Mouse (Mus musculus): ENCODE measurements at regions not wholly inside any gene's neighbourhood (a gene's known extent, or its start where the extent isn't known, plus 50 kb on each side); places are given as distances from the start of the nearest gene placed in this dataset.

DNA sequence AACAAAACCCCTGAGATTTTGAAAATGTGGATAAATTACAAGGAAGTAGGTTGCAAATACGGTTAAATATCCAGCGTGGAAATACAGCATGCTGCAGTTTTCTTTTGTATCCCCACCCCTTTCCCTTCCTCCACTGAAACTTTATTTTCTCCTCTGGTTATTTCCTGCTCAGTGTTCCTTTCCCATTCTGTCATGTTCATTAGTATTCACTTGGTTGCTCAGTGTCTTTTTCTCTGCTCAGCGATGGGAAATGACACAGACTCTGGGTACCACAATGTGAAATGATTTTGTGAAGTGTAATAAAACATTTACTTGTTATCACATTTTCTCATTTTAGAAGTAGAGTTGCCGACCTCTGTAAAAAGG is 169.6 kb upstream of the Col8a1 start:
- Histone ChIP-seq H3ac (ENCODE audit: control insufficient read depth, insufficient read length, low read depth) (no peak overlapping the region), H3K4me3 (ENCODE audit: insufficient read depth, poor library complexity, severe bottlenecking) (no peak overlapping the region), H3K27me3 (ENCODE audit: control insufficient read depth, insufficient read depth, insufficient read length) (no peaks in the 10 kb centered on the region), H3K79me3 (ENCODE audit: low read depth) (no peaks in the 10 kb centered on the region), H3K79me2 (ENCODE audit: control insufficient read depth, insufficient read depth) (no peaks in the 10 kb centered on the region), H3K36me3 (ENCODE audit: control insufficient read depth, insufficient read depth) (no peaks in the 10 kb centered on the region)
- TF ChIP-seq CEBPB (IDR thresholded peaks at IDR 0.05; ENCODE audit: low read depth) (no peak), FOSL1 (IDR thresholded peaks at IDR 0.05; ENCODE audit: insufficient read depth, low read length, poor library complexity, severe bottlenecking) (no peak), MAX (IDR thresholded peaks at IDR 0.05) (no peak), USF1 (IDR thresholded peaks at IDR 0.05; ENCODE audit: low read depth) (no peak), CTCF (IDR thresholded peaks at IDR 0.05; ENCODE audit: control insufficient read depth, insufficient read depth, insufficient read length) (no peak), MYOD1 (IDR thresholded peaks at IDR 0.05; ENCODE audit: control insufficient read depth, insufficient read length, low read depth) (no peak)

DNA sequence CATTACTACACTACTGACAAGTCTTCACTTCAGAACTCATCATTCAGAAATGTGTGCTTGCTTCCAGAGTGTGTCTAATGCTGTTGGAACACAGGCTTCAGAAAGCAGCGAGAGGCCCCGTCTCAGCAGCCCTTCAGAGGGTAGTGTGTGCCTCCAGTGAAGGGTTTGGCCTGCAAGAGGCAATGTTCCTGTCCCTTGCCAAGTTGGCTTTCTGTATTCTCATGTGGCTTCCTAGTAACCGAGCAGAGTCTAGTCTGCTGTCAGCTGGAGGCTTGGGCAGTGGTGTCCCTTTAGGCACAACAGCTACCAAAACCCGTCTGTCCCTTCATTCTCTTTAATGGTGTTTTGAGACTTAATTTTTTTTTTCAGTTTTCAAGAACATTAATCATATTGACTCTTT is 173.3 kb upstream of the Col8a1 start:
- H3K4me3 ChIP-seq (ENCODE audit: insufficient read depth, poor library complexity, severe bottlenecking) = no peak overlapping the region
- no peaks in the 10 kb centered on the region for H3K79me2 ChIP-seq (ENCODE audit: control insufficient read depth, insufficient read depth)
- no peak overlapping the region for H3ac ChIP-seq (ENCODE audit: control insufficient read depth, insufficient read length, low read depth)
- H3K36me3 ChIP-seq (ENCODE audit: control insufficient read depth, insufficient read depth) = no peaks in the 10 kb centered on the region
- no peak for TF ChIP-seq MYOG (IDR thresholded peaks at IDR 0.05; ENCODE audit: control insufficient read depth, extremely low read depth, insufficient read length)
- TF ChIP-seq CTCF (IDR thresholded peaks at IDR 0.05; ENCODE audit: control insufficient read depth, insufficient read depth, insufficient read length) = no peak
- TF ChIP-seq FOSL1 (IDR thresholded peaks at IDR 0.05; ENCODE audit: insufficient read depth, low read length, poor library complexity, severe bottlenecking) = no peak
- TF ChIP-seq USF1 (IDR thresholded peaks at IDR 0.05; ENCODE audit: low read depth) = no peak
- TF ChIP-seq MAX (IDR thresholded peaks at IDR 0.05) = no peak
- no peak for TF ChIP-seq MYOD1 (IDR thresholded peaks at IDR 0.05; ENCODE audit: control insufficient read depth, insufficient read length, low read depth)
- no peak for TF ChIP-seq CEBPB (IDR thresholded peaks at IDR 0.05; ENCODE audit: low read depth)
- no peaks in the 10 kb centered on the region for H3K79me3 ChIP-seq (ENCODE audit: low read depth)
- no peaks in the 10 kb centered on the region for H3K27me3 ChIP-seq (ENCODE audit: control insufficient read depth, insufficient read depth, insufficient read length)

DNA sequence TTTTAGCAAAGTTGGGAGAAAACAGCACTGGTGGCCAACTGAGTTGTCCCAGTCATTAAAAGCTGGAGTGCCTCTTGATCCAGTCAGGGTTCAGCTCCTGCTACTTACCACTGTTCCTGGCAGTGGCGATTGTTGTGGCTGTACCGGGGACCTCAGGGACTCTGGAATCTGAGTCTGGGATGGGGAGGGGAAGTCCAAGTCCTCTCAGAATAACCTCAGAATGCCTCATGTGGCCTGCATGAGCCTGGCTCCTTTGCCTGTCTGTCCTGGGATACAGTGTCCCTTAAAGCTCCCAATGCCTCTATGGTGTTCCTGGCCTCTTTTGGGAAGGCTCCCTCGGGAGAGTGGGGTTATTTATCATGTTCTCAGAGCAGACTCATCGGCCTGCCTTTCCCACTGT is 173.8 kb upstream of the Col8a1 start:
- no peaks in the 10 kb centered on the region for H3K79me2 ChIP-seq (ENCODE audit: control insufficient read depth, insufficient read depth)
- TF ChIP-seq MAX (IDR thresholded peaks at IDR 0.05) (no peak), CEBPB (IDR thresholded peaks at IDR 0.05; ENCODE audit: low read depth) (no peak), FOSL1 (IDR thresholded peaks at IDR 0.05; ENCODE audit: insufficient read depth, low read length, poor library complexity, severe bottlenecking) (no peak), USF1 (IDR thresholded peaks at IDR 0.05; ENCODE audit: low read depth) (no peak), MYOD1 (IDR thresholded peaks at IDR 0.05; ENCODE audit: control insufficient read depth, insufficient read length, low read depth) (no peak), CTCF (IDR thresholded peaks at IDR 0.05; ENCODE audit: control insufficient read depth, insufficient read depth, insufficient read length) (no peak), MYOG (IDR thresholded peaks at IDR 0.05; ENCODE audit: control insufficient read depth, extremely low read depth, insufficient read length) (no peak)
- H3K36me3 ChIP-seq (ENCODE audit: control insufficient read depth, insufficient read depth) = no peaks in the 10 kb centered on the region
- H3K4me3 ChIP-seq (ENCODE audit: insufficient read depth, poor library complexity, severe bottlenecking) = no peak overlapping the region
- H3K27me3 ChIP-seq (ENCODE audit: control insufficient read depth, insufficient read depth, insufficient read length) = no peaks in the 10 kb centered on the region
- H3K79me3 ChIP-seq (ENCODE audit: low read depth) = no peaks in the 10 kb centered on the region
- no peak overlapping the region for H3ac ChIP-seq (ENCODE audit: control insufficient read depth, insufficient read length, low read depth)

DNA sequence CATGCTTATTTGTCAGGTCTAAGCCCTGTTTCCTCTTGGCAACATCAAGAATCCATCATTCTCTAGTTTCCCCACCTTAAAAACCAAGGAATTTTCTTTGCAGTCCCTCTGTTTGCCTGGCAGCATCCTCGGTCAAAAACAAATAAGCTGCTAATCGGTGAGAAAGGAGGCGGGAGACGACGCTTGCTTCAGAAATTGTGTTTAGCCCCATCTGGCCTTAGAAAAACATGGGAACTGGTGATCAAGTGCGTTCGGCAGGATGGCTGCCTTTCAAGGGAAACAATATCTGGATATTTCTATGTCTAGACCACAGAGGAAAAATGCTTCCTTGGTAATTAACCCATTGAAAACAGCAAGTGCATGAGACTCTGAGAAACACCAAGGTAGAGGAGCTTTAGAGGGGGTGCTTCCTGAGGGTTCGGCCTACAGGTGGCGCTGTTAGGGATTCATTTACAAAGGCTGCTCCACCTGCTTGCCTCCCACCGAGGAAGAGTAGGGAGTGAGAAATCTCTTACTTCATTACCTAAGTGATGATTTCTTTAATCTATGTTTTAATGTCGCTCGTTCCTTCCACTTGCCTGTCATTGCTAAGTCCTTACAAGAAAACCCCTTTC is 174.7 kb upstream of the Col8a1 start:
- no peaks in the 10 kb centered on the region for H3K27me3 ChIP-seq (ENCODE audit: control insufficient read depth, insufficient read depth, insufficient read length)
- H3K36me3 ChIP-seq (ENCODE audit: control insufficient read depth, insufficient read depth) = no peaks in the 10 kb centered on the region
- no peaks in the 10 kb centered on the region for H3K79me2 ChIP-seq (ENCODE audit: control insufficient read depth, insufficient read depth)
- no peak overlapping the region for H3K4me3 ChIP-seq (ENCODE audit: insufficient read depth, poor library complexity, severe bottlenecking)
- TF ChIP-seq CEBPB (IDR thresholded peaks at IDR 0.05; ENCODE audit: low read depth) = no peak
- no peak for TF ChIP-seq MAX (IDR thresholded peaks at IDR 0.05)
- TF ChIP-seq MYOG (IDR thresholded peaks at IDR 0.05; ENCODE audit: control insufficient read depth, extremely low read depth, insufficient read length) = no peak
- no peak for TF ChIP-seq USF1 (IDR thresholded peaks at IDR 0.05; ENCODE audit: low read depth)
- no peak overlapping the region for H3ac ChIP-seq (ENCODE audit: control insufficient read depth, insufficient read length, low read depth)
- H3K79me3 ChIP-seq (ENCODE audit: low read depth) = no peaks in the 10 kb centered on the region

DNA sequence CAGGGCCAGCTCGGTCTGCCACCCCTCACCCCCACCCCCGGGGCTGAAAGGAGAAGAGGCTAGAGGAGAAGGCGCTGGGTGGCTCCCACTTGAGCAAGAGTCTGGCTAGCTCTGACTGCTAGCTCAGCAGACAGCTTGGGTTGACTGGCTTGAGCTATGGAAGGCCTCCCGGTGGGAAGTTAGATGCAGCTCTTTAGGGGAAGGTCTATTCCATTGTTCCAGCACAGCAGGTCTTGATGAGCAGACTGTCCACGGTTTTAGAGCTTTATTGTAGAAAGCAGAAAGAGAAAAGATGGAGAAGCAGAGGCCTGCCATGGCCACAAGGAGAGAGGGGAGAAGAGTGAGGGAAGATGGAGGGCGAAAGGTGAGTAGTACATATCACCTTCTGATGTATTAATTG is 190.9 kb upstream of the Col8a1 start:
- Histone ChIP-seq H3K79me2 (ENCODE audit: control insufficient read depth, insufficient read depth) (no peaks in the 10 kb centered on the region), H3K27me3 (ENCODE audit: control insufficient read depth, insufficient read depth, insufficient read length) (no peaks in the 10 kb centered on the region), H3K79me3 (ENCODE audit: low read depth) (no peaks in the 10 kb centered on the region), H3K4me3 (ENCODE audit: insufficient read depth, poor library complexity, severe bottlenecking) (no peak overlapping the region), H3K36me3 (ENCODE audit: control insufficient read depth, insufficient read depth) (no peaks in the 10 kb centered on the region), H3ac (ENCODE audit: control insufficient read depth, insufficient read length, low read depth) (no peak overlapping the region)
- TF ChIP-seq MAX (IDR thresholded peaks at IDR 0.05) (no peak), MYOD1 (IDR thresholded peaks at IDR 0.05; ENCODE audit: control insufficient read depth, insufficient read length, low read depth) (no peak), CEBPB (IDR thresholded peaks at IDR 0.05; ENCODE audit: low read depth) (no peak), FOSL1 (IDR thresholded peaks at IDR 0.05; ENCODE audit: insufficient read depth, low read length, poor library complexity, severe bottlenecking) (no peak), CTCF (IDR thresholded peaks at IDR 0.05; ENCODE audit: control insufficient read depth, insufficient read depth, insufficient read length) (no peak), USF1 (IDR thresholded peaks at IDR 0.05; ENCODE audit: low read depth) (no peak), MYOG (IDR thresholded peaks at IDR 0.05; ENCODE audit: control insufficient read depth, extremely low read depth, insufficient read length) (no peak)

DNA sequence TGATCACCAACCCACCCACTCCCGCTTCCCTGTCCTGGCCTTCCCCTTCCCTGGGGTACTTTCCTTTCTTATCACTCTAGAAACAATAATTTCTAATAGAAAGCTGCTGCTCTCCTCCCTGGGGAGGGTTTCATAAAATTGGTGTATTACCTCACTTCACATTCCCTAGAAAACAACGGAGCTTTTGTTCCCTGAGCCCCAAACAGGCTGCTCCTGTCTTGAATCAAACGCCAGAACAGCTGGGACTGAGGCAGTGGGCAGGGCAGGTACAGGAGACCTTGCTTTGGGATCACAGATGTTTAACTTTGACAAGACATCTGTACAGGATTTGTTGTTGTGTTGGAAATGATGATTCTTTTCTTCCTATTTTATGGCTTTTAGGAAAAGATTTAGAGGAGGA is 192.8 kb upstream of the Col8a1 start:
- Histone ChIP-seq H3K4me3 (ENCODE audit: insufficient read depth, poor library complexity, severe bottlenecking) (no peak overlapping the region), H3K79me2 (ENCODE audit: control insufficient read depth, insufficient read depth) (no peaks in the 10 kb centered on the region), H3ac (ENCODE audit: control insufficient read depth, insufficient read length, low read depth) (no peak overlapping the region), H3K36me3 (ENCODE audit: control insufficient read depth, insufficient read depth) (no peaks in the 10 kb centered on the region), H3K27me3 (ENCODE audit: control insufficient read depth, insufficient read depth, insufficient read length) (no peaks in the 10 kb centered on the region), H3K79me3 (ENCODE audit: low read depth) (no peaks in the 10 kb centered on the region)
- no peak for TF ChIP-seq MYOG (IDR thresholded peaks at IDR 0.05; ENCODE audit: control insufficient read depth, extremely low read depth, insufficient read length)
- no peak for TF ChIP-seq USF1 (IDR thresholded peaks at IDR 0.05; ENCODE audit: low read depth)
- no peak for TF ChIP-seq CTCF (IDR thresholded peaks at IDR 0.05; ENCODE audit: control insufficient read depth, insufficient read depth, insufficient read length)
- no peak for TF ChIP-seq MYOD1 (IDR thresholded peaks at IDR 0.05; ENCODE audit: control insufficient read depth, insufficient read length, low read depth)
- TF ChIP-seq MAX (IDR thresholded peaks at IDR 0.05) = no peak
- no peak for TF ChIP-seq CEBPB (IDR thresholded peaks at IDR 0.05; ENCODE audit: low read depth)
- no peak for TF ChIP-seq FOSL1 (IDR thresholded peaks at IDR 0.05; ENCODE audit: insufficient read depth, low read length, poor library complexity, severe bottlenecking)

Data from C2C12 (cell line).